Mouse (Mus musculus): ENCODE data around the gene Rpusd3. TPM values are rescaled to one million over a fixed set of nuclear protein-coding genes. Genes with fewer than 3 reads are reported as not detected.

Gene Rpusd3
- polyA plus RNA-seq, 1 experiment from 2014 or later: 40.8 TPM

DNA sequence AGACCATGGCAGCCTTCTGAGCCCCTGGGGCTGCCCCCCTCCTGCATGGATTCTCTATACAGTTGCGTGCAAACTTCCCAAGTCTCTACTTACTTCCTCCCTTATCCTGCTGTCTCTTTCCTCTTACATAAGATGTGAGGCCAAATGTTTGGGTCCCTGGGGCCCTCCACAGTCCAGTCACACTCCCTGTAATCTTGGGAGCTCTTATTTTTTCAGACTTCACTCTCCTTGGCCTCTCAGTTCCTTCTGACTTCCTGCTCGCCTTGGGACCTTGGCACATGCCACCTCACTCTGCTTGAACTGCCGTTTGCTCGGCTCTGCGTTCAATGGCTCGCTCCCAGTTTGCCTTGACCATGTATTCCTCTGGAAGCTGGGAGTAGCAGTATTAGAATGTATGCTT, 25.2 kb downstream of the Rpusd3 start:
- Histone ChIP-seq H3K36me3 (peaks cover 34% of the 10 kb centered on the region), H3K4me1 (peaks cover 23% of the 10 kb centered on the region), H3K4me3 (no peak overlapping the region), H3K27me3 (ENCODE audit: low read depth, poor library complexity, severe bottlenecking) (no peaks in the 10 kb centered on the region), H3K9me3 (replicated peaks) (no peaks in the 10 kb centered on the region), H3K27ac (no peak overlapping the region)
- DNase-seq (ENCODE audit: low spot score): no peak
- 90% methylated on average over 6 of the region's 6 CpGs for WGBS

DNA sequence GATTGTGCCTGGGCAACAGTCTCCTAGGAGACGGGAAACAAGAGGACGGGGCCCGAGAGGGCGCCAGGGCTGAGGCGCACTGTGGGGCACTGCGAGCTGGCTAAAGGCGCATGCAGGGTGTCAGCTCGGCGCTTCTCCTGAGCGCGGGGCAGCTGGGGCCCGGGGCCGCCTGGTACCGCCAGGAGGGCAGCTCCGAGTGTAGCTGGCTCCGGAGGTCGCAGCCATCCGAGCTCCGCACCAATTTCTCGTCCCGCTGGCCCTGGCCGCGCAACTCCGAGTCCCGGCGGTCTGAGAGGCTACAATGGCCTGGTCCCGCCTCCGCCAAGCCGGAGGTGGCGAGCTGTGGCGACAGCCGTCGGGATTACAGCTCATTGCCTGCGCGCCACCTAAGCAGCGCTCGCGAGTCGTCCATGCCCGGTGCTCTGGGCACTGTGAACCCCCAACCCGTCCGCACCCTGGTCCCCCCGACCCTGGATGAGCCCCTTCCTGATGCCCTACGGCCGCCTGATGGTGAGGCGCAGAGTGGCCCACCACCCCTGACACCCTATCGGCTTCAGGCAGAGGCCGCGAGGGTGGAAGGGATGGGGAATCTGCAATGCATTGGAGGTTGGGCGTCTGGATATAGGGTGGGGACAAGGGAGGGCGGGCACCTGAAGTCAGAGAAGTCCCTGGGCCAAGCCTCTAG, 26.6 kb downstream of the Rpusd3 start:
- peak; percentile 77 for DNase-seq (ENCODE audit: low spot score)
- Histone ChIP-seq H3K4me3 (peak overlapping the region; percentile 64), H3K27ac (peak overlapping the region; percentile 82), H3K9me3 (replicated peaks) (no peaks in the 10 kb centered on the region), H3K36me3 (peaks cover 44% of the 10 kb centered on the region), H3K4me1 (peaks cover 23% of the 10 kb centered on the region), H3K27me3 (ENCODE audit: low read depth, poor library complexity, severe bottlenecking) (no peaks in the 10 kb centered on the region)
- WGBS: under 1% methylated on average over 51 of the region's 51 CpGs

- H3K9me3 ChIP-seq (replicated peaks): no peaks in the 10 kb centered on the region
- peaks cover 23% of the 10 kb centered on the region for H3K4me1 ChIP-seq
- H3K4me3 ChIP-seq: peak overlapping the region; percentile 64
- peaks cover 49% of the 10 kb centered on the region for H3K36me3 ChIP-seq
- no peak for DNase-seq (ENCODE audit: low spot score)
- H3K27ac ChIP-seq: peak overlapping the region; percentile 82
- H3K27me3 ChIP-seq (ENCODE audit: low read depth, poor library complexity, severe bottlenecking): no peaks in the 10 kb centered on the region
- 34% methylated on average over 10 of the region's 10 CpGs for WGBS
Observed at GRCm38 (mm10) chr6:113392015-113392386, 27.1 kb downstream of the Rpusd3 start.

DNA sequence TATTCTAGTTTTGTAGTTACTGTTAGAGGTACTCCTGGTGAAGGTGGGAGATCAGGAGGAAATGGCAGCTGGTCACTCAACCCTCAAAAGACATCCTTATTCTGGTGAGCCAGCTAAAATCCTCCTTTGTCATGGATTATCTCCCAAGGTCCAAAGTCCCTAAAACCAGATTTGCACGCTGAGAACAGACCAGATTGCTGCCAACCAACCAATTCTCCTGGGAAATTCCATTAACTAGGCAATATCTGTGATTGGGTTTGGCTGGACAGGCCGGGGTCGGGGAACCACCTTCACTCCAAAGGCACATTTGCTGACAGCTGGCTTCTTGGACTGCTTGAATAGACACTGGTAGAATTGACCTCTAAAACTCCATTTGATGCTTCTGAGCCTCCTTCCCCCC, 28.4 kb downstream of the Rpusd3 start:
- Histone ChIP-seq H3K4me1 (peaks cover 23% of the 10 kb centered on the region), H3K9me3 (replicated peaks) (no peaks in the 10 kb centered on the region), H3K36me3 (peaks cover 62% of the 10 kb centered on the region), H3K4me3 (no peak overlapping the region), H3K27ac (no peak overlapping the region), H3K27me3 (ENCODE audit: low read depth, poor library complexity, severe bottlenecking) (no peaks in the 10 kb centered on the region)
- DNase-seq (ENCODE audit: low spot score): no peak
- 94% methylated on average over 3 of the region's 3 CpGs for WGBS

GRCm38 (mm10) chr6:113388960-113389359, 30.2 kb downstream of the Rpusd3 start, which contains the start of gene Ttll3:
Ttll3 (plus strand) TSS chr6:113389260.
- Histone ChIP-seq H3K4me1 (peaks cover 22% of the 10 kb centered on the region), H3K9me3 (replicated peaks) (no peaks in the 10 kb centered on the region), H3K27ac (no peak within 1 kb of the TSS), H3K36me3 (peaks cover 72% of the 10 kb centered on the region), H3K27me3 (ENCODE audit: low read depth, poor library complexity, severe bottlenecking) (no peaks in the 10 kb centered on the region), H3K4me3 (no peak within 1 kb of the TSS)
- 85% methylated on average over 8 of the region's 8 CpGs for WGBS
- no peak for DNase-seq (ENCODE audit: low spot score)

DNA sequence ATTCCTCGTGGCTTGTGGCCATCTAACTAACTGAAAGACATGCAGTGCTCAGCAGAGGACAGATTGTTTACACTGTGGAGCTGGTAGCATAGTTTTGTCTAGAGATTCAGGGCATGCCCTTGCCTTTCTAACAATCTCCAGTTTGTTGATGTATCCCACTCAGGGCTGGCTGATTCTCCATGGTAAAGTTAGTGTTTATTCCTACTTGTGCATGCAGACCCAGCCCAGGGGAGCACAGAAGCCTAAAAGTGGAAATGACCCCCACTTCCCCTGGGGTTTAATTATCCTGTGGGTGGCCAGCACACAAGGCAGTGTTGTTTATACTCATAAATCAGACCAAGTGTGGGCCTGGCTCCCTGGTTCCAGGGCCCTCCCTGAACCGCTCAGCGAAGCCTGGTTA, 33.1 kb downstream of the Rpusd3 start:
- WGBS: 68% methylated on average over 3 of the region's 3 CpGs
- Histone ChIP-seq H3K36me3 (peaks cover 100% of the 10 kb centered on the region), H3K27ac (no peak overlapping the region)

GRCm38 (mm10) chr6:113385160-113385714, 33.9 kb downstream of the Rpusd3 start:
- peaks cover 100% of the 10 kb centered on the region for H3K36me3 ChIP-seq
- H3K27ac ChIP-seq: no peak overlapping the region
- H3K4me1 ChIP-seq: no peaks in the 10 kb centered on the region
- H3K9me3 ChIP-seq (replicated peaks): no peaks in the 10 kb centered on the region
- no peak for DNase-seq (ENCODE audit: low spot score)
- 92% methylated on average over 11 of the region's 11 CpGs for WGBS
- H3K4me3 ChIP-seq: no peak overlapping the region
- H3K27me3 ChIP-seq (ENCODE audit: low read depth, poor library complexity, severe bottlenecking): no peaks in the 10 kb centered on the region

More for the DNA sequence above, 33.1 kb downstream of the Rpusd3 start:
- Histone ChIP-seq H3K9me3 (replicated peaks) (no peaks in the 10 kb centered on the region), H3K27me3 (ENCODE audit: low read depth, poor library complexity, severe bottlenecking) (no peaks in the 10 kb centered on the region), H3K4me1 (no peaks in the 10 kb centered on the region), H3K4me3 (no peak overlapping the region)
- DNase-seq (ENCODE audit: low spot score): no peak

- 92% methylated on average over 8 of the region's 8 CpGs for WGBS
- no peak for DNase-seq (ENCODE audit: low spot score)
- Histone ChIP-seq H3K27me3 (ENCODE audit: low read depth, poor library complexity, severe bottlenecking) (no peaks in the 10 kb centered on the region), H3K4me1 (peaks cover under 1% of the 10 kb centered on the region), H3K27ac (no peak overlapping the region), H3K9me3 (replicated peaks) (no peaks in the 10 kb centered on the region), H3K4me3 (no peak overlapping the region), H3K36me3 (peaks cover 96% of the 10 kb centered on the region)
Observed at GRCm38 (mm10) chr6:113384351-113384927, 34.7 kb downstream of the Rpusd3 start.

DNA sequence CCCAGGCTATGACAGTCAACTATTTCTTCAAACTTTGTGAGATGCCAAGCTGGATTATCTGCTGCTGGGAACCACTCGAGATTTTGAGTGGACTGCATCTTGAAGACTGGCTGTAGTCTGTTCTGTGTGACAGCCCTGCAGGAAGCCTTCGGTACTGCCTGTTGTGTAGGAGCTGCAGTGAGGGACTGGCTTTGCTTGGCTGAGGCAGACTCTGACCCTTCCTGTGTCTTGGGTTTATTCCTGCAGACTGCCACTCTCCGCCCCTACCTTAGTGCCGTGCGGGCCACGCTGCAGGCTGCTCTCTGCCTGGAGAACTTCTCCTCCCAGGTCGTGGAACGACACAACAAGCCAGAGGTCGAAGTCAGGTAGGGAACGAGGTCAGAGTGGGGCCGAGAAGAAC, 38.7 kb downstream of the Rpusd3 start:
- WGBS: 93% methylated on average over 11 of the region's 11 CpGs
- Histone ChIP-seq H3K4me3 (no peak overlapping the region), H3K27ac (no peak overlapping the region), H3K9me3 (replicated peaks) (no peaks in the 10 kb centered on the region), H3K36me3 (peaks cover 62% of the 10 kb centered on the region), H3K27me3 (ENCODE audit: low read depth, poor library complexity, severe bottlenecking) (no peaks in the 10 kb centered on the region), H3K4me1 (peaks cover 19% of the 10 kb centered on the region)
- no peak for DNase-seq (ENCODE audit: low spot score)

GRCm38 (mm10) chr6:113379246-113379645, 39.9 kb downstream of the Rpusd3 start:
- H3K27ac ChIP-seq: no peak overlapping the region
- H3K4me3 ChIP-seq: peak overlapping the region; percentile 89
- H3K36me3 ChIP-seq: peaks cover 62% of the 10 kb centered on the region
- H3K9me3 ChIP-seq (replicated peaks): no peaks in the 10 kb centered on the region
- H3K4me1 ChIP-seq: peaks cover 19% of the 10 kb centered on the region
- 87% methylated on average over 6 of the region's 6 CpGs for WGBS
- DNase-seq (ENCODE audit: low spot score): no peak
- H3K27me3 ChIP-seq (ENCODE audit: low read depth, poor library complexity, severe bottlenecking): no peaks in the 10 kb centered on the region

GRCm38 (mm10) chr6:113377496-113378385, 41.4 kb downstream of the Rpusd3 start, which contains the start of the genes Tada3 and Arpc4:
Tada3 (minus strand) TSS chr6:113377883.
Arpc4 (plus strand) TSS chr6:113378115.
- Histone ChIP-seq H3K9me3 (replicated peaks) (no peaks in the 10 kb centered on the region), H3K4me1 (peaks cover 19% of the 10 kb centered on the region), H3K27ac (peak within 1 kb of the TSS; percentile 100), H3K4me3 (peak within 1 kb of the TSS; percentile 89), H3K27me3 (ENCODE audit: low read depth, poor library complexity, severe bottlenecking) (no peaks in the 10 kb centered on the region), H3K36me3 (peaks cover 62% of the 10 kb centered on the region)
- DNase-seq (ENCODE audit: low spot score): peak; percentile 95
- WGBS: under 1% methylated on average over 60 of the region's 61 CpGs

GRCm38 (mm10) chr6:113377172-113377495, 42.0 kb downstream of the Rpusd3 start:
- Histone ChIP-seq H3K27me3 (ENCODE audit: low read depth, poor library complexity, severe bottlenecking) (no peaks in the 10 kb centered on the region), H3K4me3 (peak overlapping the region; percentile 89), H3K27ac (peak overlapping the region; percentile 100), H3K36me3 (peaks cover 62% of the 10 kb centered on the region), H3K4me1 (peaks cover 19% of the 10 kb centered on the region), H3K9me3 (replicated peaks) (no peaks in the 10 kb centered on the region)
- no peak for DNase-seq (ENCODE audit: low spot score)
- WGBS: 11% methylated on average over 7 of the region's 7 CpGs

All from limb, embryonic 10.5 days (tissue).